Mouse (Mus musculus) heart, postnatal 0 days (tissue): ENCODE data around the gene Hpgd. TPM values are rescaled to one million over a fixed set of nuclear protein-coding genes. Genes with fewer than 3 reads are reported as not detected.
"Not testable (repeated sequence)": the region's sequence is repeated elsewhere in the genome, so short reads cannot be mapped to it uniquely, and the experiment has no call there.

Experiments
- ATAC-seq: fragments of 200-750 bp; cut with Nextera tagmentation; 2 replicates; pipeline ENCODE4 v1.8.0; 2017; ENCODE audit warnings: low read depth, moderate number of reproducible peaks, moderate library complexity; ENCODE audit not compliant: insufficient read depth
- DNase-seq: peaks from one replicate; pipeline ENCODE4 v3.0.0-alpha.2; 2016; ENCODE audit warnings: low spot score
- H3K27ac ChIP-seq: fragments of 300-500 bp; sonication (generic); 2 replicates; pipeline ENCODE4 v1.5.1; 2014; ENCODE audit warnings: low read depth, mild to moderate bottlenecking
- H3K27me3 ChIP-seq: fragments of 300-500 bp; sonication (generic); 2 replicates; pipeline ENCODE4 v1.6.1; 2014; ENCODE audit warnings: low read length, mixed read lengths; ENCODE audit not compliant: control insufficient read depth, insufficient read depth
- H3K36me3 ChIP-seq: fragments of 300-500 bp; sonication (generic); replicated peaks from 2 replicates; pipeline ENCODE4 v1.6.1; 2014; ENCODE audit warnings: low read length, mixed read lengths; ENCODE audit not compliant: control insufficient read depth, insufficient read depth
- H3K4me1 ChIP-seq: fragments of 300-500 bp; sonication (generic); 2 replicates; pipeline ENCODE4 v1.6.1; 2014; ENCODE audit warnings: antibody characterized with exemption; ENCODE audit not compliant: control insufficient read depth, insufficient read depth
- H3K4me2 ChIP-seq: fragments of 300-500 bp; sonication (generic); 2 replicates; pipeline ENCODE4 v1.6.1; 2014; ENCODE audit warnings: low read depth, mild to moderate bottlenecking, low read length, moderate library complexity
- H3K4me3 ChIP-seq: fragments of 300-500 bp; sonication (generic); 2 replicates; pipeline ENCODE4 v1.5.1; 2014; ENCODE audit warnings: low read depth, low read length
- H3K9ac ChIP-seq: fragments of 300-500 bp; sonication (generic); replicated peaks from 2 replicates; pipeline ENCODE4 v1.6.1; 2014; ENCODE audit warnings: low read depth, low read length, mixed read lengths
- H3K9me3 ChIP-seq: fragments of 300-500 bp; sonication (generic); replicated peaks from 2 replicates; pipeline ENCODE4 v1.6.1; 2016; ENCODE audit warnings: low read length; ENCODE audit not compliant: control insufficient read depth
- CTCF ChIP-seq: IDR thresholded peaks from 2 replicates; pipeline ENCODE4 v1.5.1; 2016; ENCODE audit warnings: antibody characterized with exemption, control low read depth, low read depth
- EP300 ChIP-seq: IDR thresholded peaks from 2 replicates; pipeline ENCODE4 v1.6.1; 2016; ENCODE audit warnings: antibody characterized with exemption, low read depth
- WGBS: fragments of 180-500 bp; shearing (Covaris S2); extraction: QIAGEN DNeasy Blood & Tissue Kit; methylation state at CpG from one replicate; pipeline ENCODE4 v1.1.7; 2014; 5-methylcytosine and 5-hydroxymethylcytosine counted together
- polyA plus RNA-seq: library from polyadenylated mRNA; unstranded; fragments of >200 nt; fragmentation: Nextera tagmentation; extraction: Ambion mirVana; gene quantifications from 2 replicates; pipeline ENCODE4 v1.2.1, GENCODE M21; 2015
- total RNA-seq: library from RNA; depleted of rRNA; stranded (reverse); fragments of >200 nt; gene quantifications from 2 replicates; pipeline ENCODE4 v1.2.3, GENCODE M21; 2014; ENCODE audit warnings: low replicate concordance

Gene Hpgd
- total and polyA plus RNA-seq, 2 experiments from 2014 or later = 2.9 to 11.5 TPM

DNA sequence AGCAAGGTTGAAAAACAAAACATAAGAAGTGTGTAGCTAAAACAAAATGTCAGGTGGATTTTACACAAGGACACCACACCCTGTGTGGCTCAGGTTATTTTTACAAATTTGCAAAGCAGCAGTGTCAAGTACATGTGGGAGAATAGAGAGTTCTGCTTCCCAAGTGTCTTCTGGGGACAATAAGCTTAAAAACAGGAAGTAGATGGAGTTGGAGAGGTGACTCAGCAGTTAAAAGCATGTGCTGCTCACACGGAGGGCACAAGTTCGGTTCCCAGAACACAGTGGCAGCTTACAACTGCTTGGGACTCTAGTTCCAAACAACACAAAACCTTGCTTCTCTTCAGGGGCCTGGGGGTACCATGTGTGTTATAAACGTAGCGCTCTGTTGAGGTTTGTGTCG is 5.0 kb downstream of the Hpgd start:
- Histone ChIP-seq H3K9ac (no peak overlapping the region), H3K9me3 (no peaks in the 10 kb centered on the region), H3K36me3 (no peaks in the 10 kb centered on the region), H3K4me2 (no peak overlapping the region), H3K4me1 (no peaks in the 10 kb centered on the region), H3K27me3 (0 out of 2 replicates have a peak, but pooled peaks cover 6% of the 10 kb centered on the region), H3K27ac (no peak overlapping the region), H3K4me3 (no peak overlapping the region)
- DNase-seq = no peak
- ATAC-seq = no peak
- 65% methylated on average over 5 of the region's 5 CpGs for WGBS
- TF ChIP-seq EP300 (no peak), CTCF (no peak)

DNA sequence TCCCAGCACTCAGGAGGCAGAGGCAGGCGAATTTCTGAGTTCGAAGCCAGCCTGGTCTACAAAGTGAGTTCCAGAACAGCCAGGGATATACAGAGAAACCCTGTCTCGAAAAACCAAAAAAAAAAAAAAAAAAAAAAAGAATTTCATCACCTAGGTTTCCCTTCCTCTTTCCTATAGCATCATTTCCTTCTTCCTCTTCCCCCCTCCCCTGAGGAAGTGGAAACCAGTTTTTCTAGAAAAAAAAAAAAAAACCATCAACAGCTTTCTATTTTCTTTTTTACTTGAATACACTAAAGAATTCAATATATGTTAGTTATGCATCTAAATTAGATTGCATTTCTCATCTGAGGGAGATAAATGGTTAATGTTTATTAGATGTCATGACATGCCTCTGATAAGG is 6.9 kb downstream of the Hpgd start:
- not testable (repeated sequence) for H3K36me3 ChIP-seq, H3K4me2 ChIP-seq, H3K9me3 ChIP-seq, H3K9ac ChIP-seq, H3K27me3 ChIP-seq, H3K4me1 ChIP-seq, DNase-seq, ATAC-seq, H3K27ac ChIP-seq, H3K4me3 ChIP-seq
- WGBS = 75% methylated on average over 3 of the region's 3 CpGs

GRCm38 (mm10) chr8:56304595-56304994 is 10.2 kb downstream of the Hpgd start:
- H3K36me3 ChIP-seq = no peaks in the 10 kb centered on the region
- H3K4me2 ChIP-seq = no peak overlapping the region
- ATAC-seq (no peak), DNase-seq (no peak)
- H3K27me3 ChIP-seq = no peaks in the 10 kb centered on the region
- TF ChIP-seq CTCF (no peak), EP300 (no peak)
- H3K27ac ChIP-seq = no peak overlapping the region
- 64% methylated on average over 7 of the region's 7 CpGs for WGBS
- no peaks in the 10 kb centered on the region for H3K9me3 ChIP-seq
- no peaks in the 10 kb centered on the region for H3K4me1 ChIP-seq
- H3K9ac ChIP-seq = no peak overlapping the region
- no peak overlapping the region for H3K4me3 ChIP-seq

GRCm38 (mm10) chr8:56313622-56314021 is 19.2 kb downstream of the Hpgd start:
- Histone ChIP-seq H3K4me2 (no peak overlapping the region), H3K36me3 (no peaks in the 10 kb centered on the region), H3K9ac (no peak overlapping the region), H3K4me1 (no peaks in the 10 kb centered on the region), H3K9me3 (no peaks in the 10 kb centered on the region), H3K4me3 (no peak overlapping the region), H3K27ac (no peak overlapping the region), H3K27me3 (no peaks in the 10 kb centered on the region)
- DNase-seq = no peak
- no peak for TF ChIP-seq EP300
- TF ChIP-seq CTCF = no peak
- ATAC-seq = no peak
- 78% methylated on average over 2 of the region's 2 CpGs for WGBS

DNA sequence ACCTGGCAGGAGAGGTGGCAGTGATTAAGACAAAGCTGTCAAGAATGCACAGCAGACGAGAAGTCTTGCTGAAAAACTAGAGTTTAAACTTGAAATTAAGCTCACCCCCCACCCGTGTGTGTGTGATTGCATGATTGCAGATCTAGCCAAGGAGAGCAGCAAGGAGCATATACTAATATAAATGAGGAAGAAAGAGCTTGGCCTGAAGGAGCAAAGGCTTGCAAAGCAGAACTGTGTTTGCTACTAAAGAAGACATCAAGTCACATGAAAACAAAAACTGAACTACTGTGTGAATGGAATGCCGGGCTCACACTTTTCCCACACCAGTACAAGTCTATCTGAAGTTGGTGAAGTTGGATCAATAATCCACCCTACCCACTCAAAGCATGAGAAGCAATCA is 20.8 kb downstream of the Hpgd start:
- Histone ChIP-seq H3K4me1 (no peaks in the 10 kb centered on the region), H3K4me2 (no peak overlapping the region), H3K27ac (no peak overlapping the region), H3K9me3 (no peaks in the 10 kb centered on the region), H3K36me3 (no peaks in the 10 kb centered on the region), H3K27me3 (no peaks in the 10 kb centered on the region), H3K4me3 (no peak overlapping the region), H3K9ac (no peak overlapping the region)
- ATAC-seq (no peak), DNase-seq (no peak)
- 70% methylated on average over 3 of the region's 3 CpGs for WGBS
- TF ChIP-seq EP300 = no peak
- no peak for TF ChIP-seq CTCF

GRCm38 (mm10) chr8:56323276-56323675 is 28.9 kb downstream of the Hpgd start:
- H3K27ac ChIP-seq = no peak overlapping the region
- TF ChIP-seq CTCF = no peak
- no peak for TF ChIP-seq EP300
- H3K9ac ChIP-seq = no peak overlapping the region
- 86% methylated on average over 1 of the region's 1 CpGs for WGBS
- H3K4me1 ChIP-seq = no peaks in the 10 kb centered on the region
- no peaks in the 10 kb centered on the region for H3K9me3 ChIP-seq
- no peak overlapping the region for H3K4me2 ChIP-seq
- no peaks in the 10 kb centered on the region for H3K27me3 ChIP-seq
- H3K4me3 ChIP-seq = no peak overlapping the region
- no peaks in the 10 kb centered on the region for H3K36me3 ChIP-seq
- DNase-seq (no peak), ATAC-seq (no peak)
